Mouse (Mus musculus) hindbrain, embryonic 11.5 days (tissue): ENCODE measurements around the gene Ncapd3. TPM values are rescaled to one million over a fixed set of nuclear protein-coding genes. Genes with fewer than 3 reads are reported as not detected.

Experiments
- ATAC-seq: fragments of 200-750 bp; cut with Nextera tagmentation; 2 replicates; pipeline ENCODE4 v1.8.0; 2017; ENCODE audit warnings: mild to moderate bottlenecking, moderate TSS enrichment, moderate library complexity; ENCODE audit not compliant: low FRiP score
- DNase-seq: peaks from one replicate; pipeline ENCODE4 v3.0.0-alpha.2; 2015; ENCODE audit warnings: low spot score
- H3K27ac ChIP-seq: fragments of 300-500 bp; sonication (generic); 2 replicates; pipeline ENCODE4 v1.5.1; 2014; ENCODE audit warnings: mild to moderate bottlenecking, low read depth, low read length
- H3K27me3 ChIP-seq: fragments of 300-500 bp; sonication (generic); 2 replicates; pipeline ENCODE4 v1.6.1; 2014; ENCODE audit warnings: mild to moderate bottlenecking, low read length, moderate library complexity, mixed read lengths; ENCODE audit not compliant: control insufficient read depth, insufficient read depth
- H3K36me3 ChIP-seq: fragments of 300-500 bp; sonication (generic); 2 replicates; pipeline ENCODE4 v1.6.1; 2014; ENCODE audit warnings: mild to moderate bottlenecking, low read length, moderate library complexity, mixed read lengths; ENCODE audit not compliant: control insufficient read depth, insufficient read depth
- H3K4me1 ChIP-seq: fragments of 300-500 bp; sonication (generic); replicated peaks from 2 replicates; pipeline ENCODE4 v1.6.1; 2014; ENCODE audit warnings: low read length, mixed read lengths; ENCODE audit not compliant: control insufficient read depth, insufficient read depth
- H3K4me2 ChIP-seq: fragments of 300-500 bp; sonication (generic); replicated peaks from 2 replicates; pipeline ENCODE4 v1.6.1; 2014; ENCODE audit warnings: mild to moderate bottlenecking, low read depth, low read length
- H3K4me3 ChIP-seq: fragments of 300-500 bp; sonication (generic); 2 replicates; pipeline ENCODE4 v1.5.1; 2014; ENCODE audit warnings: low read depth, low read length
- H3K9ac ChIP-seq: fragments of 300-500 bp; sonication (generic); 2 replicates; pipeline ENCODE4 v1.6.1; 2014; ENCODE audit warnings: low read depth, low read length
- H3K9me3 ChIP-seq: fragments of 300-500 bp; sonication (generic); 2 replicates; pipeline ENCODE4 v1.6.1; 2016; ENCODE audit warnings: low read length; ENCODE audit not compliant: control insufficient read depth
- WGBS: fragments of 180-500 bp; shearing (Covaris S2); extraction: QIAGEN DNeasy Blood & Tissue Kit; methylation state at CpG from one replicate; pipeline ENCODE4 v1.1.7; 2014; 5-methylcytosine and 5-hydroxymethylcytosine counted together
- polyA plus RNA-seq: library from polyadenylated mRNA; unstranded; fragments of >200 nt; fragmentation: Nextera tagmentation; extraction: Ambion mirVana; gene quantifications from 2 replicates; pipeline ENCODE4 v1.2.1, GENCODE M21; 2014

Gene Ncapd3
- polyA plus RNA-seq: 31.8 and 38.7 TPM in 2 replicates

DNA sequence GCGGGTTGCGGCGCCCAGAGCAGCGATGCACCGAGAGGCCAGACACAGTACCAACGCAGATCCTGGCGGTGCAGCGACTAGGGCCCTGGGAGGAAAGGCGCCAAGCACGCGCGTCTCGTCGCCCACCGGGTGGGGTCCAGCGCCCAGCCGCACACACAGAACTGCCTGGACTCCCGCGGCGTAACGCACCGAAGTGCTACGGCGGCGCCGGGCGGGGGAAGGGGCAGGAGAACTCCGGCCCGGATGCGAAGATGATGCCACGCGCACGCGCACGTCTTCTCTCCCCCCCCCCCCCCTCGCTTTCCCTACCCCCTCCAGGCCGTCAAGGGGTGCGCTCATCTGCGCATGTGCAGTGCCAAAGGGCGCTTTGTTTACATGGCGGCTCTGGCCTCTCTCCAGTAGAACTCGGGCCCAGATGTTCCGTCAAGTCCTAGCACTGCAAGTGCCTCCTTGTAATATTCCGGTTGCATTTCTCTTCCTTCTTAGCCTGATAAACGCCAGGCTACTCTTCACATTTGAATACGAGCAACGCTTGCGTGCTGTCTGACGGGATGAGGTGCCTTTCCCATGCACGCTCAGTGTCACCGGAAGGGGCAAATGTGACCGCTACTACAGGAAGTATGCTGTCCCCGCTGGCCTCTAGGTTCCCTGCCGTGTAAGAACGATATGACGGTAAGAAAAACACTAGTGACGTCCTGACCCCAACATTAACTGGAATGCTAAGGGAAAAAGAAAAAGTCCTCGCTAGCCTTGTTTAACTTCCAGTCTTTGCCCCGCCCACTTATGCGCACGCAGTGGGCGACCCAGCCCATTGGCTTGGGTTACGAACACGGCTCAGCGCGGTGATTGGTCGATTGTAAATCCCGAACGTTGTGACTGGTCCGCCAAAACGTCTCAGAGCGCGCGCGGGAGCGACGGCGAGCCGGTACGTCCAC is at the start of gene Ncapd3, which contains the start of gene Vps26b:
Gene Ncapd3 (plus strand): TSS at position 348 of the 935 bp plus-strand sequence.
Gene Vps26b (minus strand): TSS at position 238 of the 935 bp plus-strand sequence.
- DNase-seq (peak; percentile 98), ATAC-seq (peak; percentile 94)
- H3K4me1 ChIP-seq: peaks cover 8% of the 10 kb centered on the region
- H3K4me3 ChIP-seq: peak within 1 kb of the TSS; percentile 85
- H3K27ac ChIP-seq: peak within 1 kb of the TSS; percentile 91
- no peaks in the 10 kb centered on the region for H3K27me3 ChIP-seq
- H3K9ac ChIP-seq: peak within 1 kb of the TSS; percentile 88
- under 1% methylated on average over 74 of the region's 80 CpGs for WGBS
- H3K4me2 ChIP-seq: peak within 1 kb of the TSS; percentile 93
- no peaks in the 10 kb centered on the region for H3K36me3 ChIP-seq
- no peaks in the 10 kb centered on the region for H3K9me3 ChIP-seq

DNA sequence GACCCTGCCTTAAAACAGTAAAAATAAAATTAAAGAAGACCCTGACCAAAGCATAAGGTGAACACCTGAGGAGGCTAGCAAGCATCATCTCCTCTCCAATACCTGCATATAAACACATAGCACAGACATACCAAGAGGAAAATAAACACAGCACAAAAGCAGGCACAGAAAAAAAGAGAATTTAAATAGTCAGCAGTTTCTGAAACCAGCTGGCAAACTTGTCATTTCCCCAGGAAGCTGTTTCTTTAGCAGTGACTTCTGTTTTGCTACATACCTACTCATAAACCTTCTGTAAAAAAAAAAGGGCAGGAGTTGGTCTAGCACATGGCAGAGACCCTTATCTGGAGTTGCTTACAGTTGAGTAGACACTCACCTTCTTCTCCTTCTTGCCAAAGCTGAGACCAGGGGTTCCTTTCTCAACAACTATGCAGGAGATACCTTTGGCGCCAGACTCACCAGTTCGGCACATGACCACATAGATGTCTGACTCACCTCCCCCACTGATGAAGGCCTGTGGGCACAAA is 44.8 kb upstream of the Ncapd3 start:
- DNase-seq (no peak), ATAC-seq (no peak)
- Histone ChIP-seq H3K9me3 (no peaks in the 10 kb centered on the region), H3K9ac (no peak overlapping the region), H3K4me3 (no peak overlapping the region), H3K27me3 (no peaks in the 10 kb centered on the region), H3K4me1 (no peaks in the 10 kb centered on the region), H3K36me3 (0 out of 2 replicates have a peak, but pooled peaks cover 5% of the 10 kb centered on the region), H3K4me2 (no peak overlapping the region), H3K27ac (no peak overlapping the region)
- WGBS: 95% methylated on average over 2 of the region's 2 CpGs

GRCm38 (mm10) chr9:26985668-26986277 is 44.2 kb upstream of the Ncapd3 start:
- DNase-seq (no peak), ATAC-seq (no peak)
- Histone ChIP-seq H3K9me3 (no peaks in the 10 kb centered on the region), H3K9ac (no peak overlapping the region), H3K4me3 (no peak overlapping the region), H3K4me1 (no peaks in the 10 kb centered on the region), H3K27me3 (no peaks in the 10 kb centered on the region), H3K4me2 (no peak overlapping the region), H3K27ac (no peak overlapping the region), H3K36me3 (0 out of 2 replicates have a peak, but pooled peaks cover 5% of the 10 kb centered on the region)
- WGBS: 96% methylated on average over 6 of the region's 6 CpGs

DNA sequence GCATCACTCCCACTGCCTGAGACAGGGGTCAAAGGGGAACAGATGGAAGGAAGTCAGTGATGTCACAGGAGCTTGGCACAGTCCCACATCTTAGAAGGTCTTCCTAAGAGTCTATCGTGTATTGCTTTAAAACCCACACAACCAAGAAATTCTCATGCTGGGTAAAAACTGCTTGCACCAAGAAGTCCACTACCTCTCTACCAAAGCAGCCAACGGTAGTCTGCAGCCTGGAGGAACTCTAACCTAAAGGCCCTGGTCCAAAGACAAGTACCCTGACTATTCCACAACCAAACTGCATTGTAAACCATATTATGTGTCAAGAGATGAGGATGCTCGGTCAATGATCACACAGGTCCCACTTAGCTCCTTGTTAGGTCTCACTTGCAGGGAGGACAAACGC is 39.8 kb upstream of the Ncapd3 start:
- H3K4me2 ChIP-seq: no peak overlapping the region
- H3K9me3 ChIP-seq: no peaks in the 10 kb centered on the region
- H3K9ac ChIP-seq: no peak overlapping the region
- DNase-seq (no peak), ATAC-seq (no peak)
- WGBS: 98% methylated on average over 4 of the region's 4 CpGs
- H3K27ac ChIP-seq: no peak overlapping the region
- peaks cover 8% of the 10 kb centered on the region; the same call in 1 of the 2 replicates for H3K36me3 ChIP-seq
- H3K4me3 ChIP-seq: no peak overlapping the region
- no peaks in the 10 kb centered on the region for H3K27me3 ChIP-seq
- no peaks in the 10 kb centered on the region for H3K4me1 ChIP-seq

- Histone ChIP-seq H3K4me1 (no peaks in the 10 kb centered on the region), H3K4me2 (no peak overlapping the region), H3K9me3 (no peaks in the 10 kb centered on the region), H3K4me3 (no peak overlapping the region), H3K9ac (no peak overlapping the region), H3K36me3 (peaks cover 5% of the 10 kb centered on the region; the same call in 1 of the 2 replicates), H3K27me3 (no peaks in the 10 kb centered on the region), H3K27ac (no peak overlapping the region)
- DNase-seq: no peak
- 99% methylated on average over 10 of the region's 10 CpGs for WGBS
- no peak for ATAC-seq
Measured at GRCm38 (mm10) chr9:26993118-26993517, 36.9 kb upstream of the Ncapd3 start.

GRCm38 (mm10) chr9:26993900-26994299 is 36.1 kb upstream of the Ncapd3 start:
- WGBS: 76% methylated on average over 3 of the region's 3 CpGs
- no peak for ATAC-seq
- H3K36me3 ChIP-seq: peaks cover 5% of the 10 kb centered on the region; the same call in 1 of the 2 replicates
- no peak overlapping the region for H3K27ac ChIP-seq
- H3K4me3 ChIP-seq: no peak overlapping the region
- H3K4me1 ChIP-seq: no peaks in the 10 kb centered on the region
- H3K4me2 ChIP-seq: no peak overlapping the region
- no peak overlapping the region for H3K9ac ChIP-seq
- H3K9me3 ChIP-seq: no peaks in the 10 kb centered on the region
- DNase-seq: no peak
- H3K27me3 ChIP-seq: no peaks in the 10 kb centered on the region

DNA sequence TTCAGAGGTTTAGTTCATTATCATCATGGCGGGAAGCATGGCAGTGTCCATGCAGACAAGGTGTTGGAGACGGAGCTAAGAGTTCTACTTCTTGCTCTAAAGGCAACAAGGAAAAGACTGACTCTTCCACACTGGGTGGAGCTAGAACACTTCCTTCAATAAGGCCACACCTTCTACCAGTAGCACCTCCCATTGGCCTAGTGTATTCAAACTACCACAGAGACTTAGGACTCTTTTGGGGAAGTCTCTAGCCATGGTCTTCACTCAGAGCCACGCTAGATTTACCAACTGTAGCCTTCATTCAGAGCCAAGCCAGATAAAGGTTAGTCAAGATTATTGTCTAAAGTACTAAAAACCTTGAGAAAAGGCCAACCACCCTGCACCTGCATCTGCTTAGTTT is 32.9 kb upstream of the Ncapd3 start:
- H3K9ac ChIP-seq: no peak overlapping the region
- no peak overlapping the region for H3K4me2 ChIP-seq
- no peaks in the 10 kb centered on the region for H3K27me3 ChIP-seq
- H3K4me3 ChIP-seq: no peak overlapping the region
- DNase-seq: no peak
- H3K27ac ChIP-seq: no peak overlapping the region
- ATAC-seq: no peak
- no peaks in the 10 kb centered on the region for H3K9me3 ChIP-seq
- 0 out of 2 replicates have a peak, but pooled peaks cover 3% of the 10 kb centered on the region for H3K4me1 ChIP-seq
- H3K36me3 ChIP-seq: no peaks in the 10 kb centered on the region
- WGBS: 93% methylated on average over 3 of the region's 3 CpGs

DNA sequence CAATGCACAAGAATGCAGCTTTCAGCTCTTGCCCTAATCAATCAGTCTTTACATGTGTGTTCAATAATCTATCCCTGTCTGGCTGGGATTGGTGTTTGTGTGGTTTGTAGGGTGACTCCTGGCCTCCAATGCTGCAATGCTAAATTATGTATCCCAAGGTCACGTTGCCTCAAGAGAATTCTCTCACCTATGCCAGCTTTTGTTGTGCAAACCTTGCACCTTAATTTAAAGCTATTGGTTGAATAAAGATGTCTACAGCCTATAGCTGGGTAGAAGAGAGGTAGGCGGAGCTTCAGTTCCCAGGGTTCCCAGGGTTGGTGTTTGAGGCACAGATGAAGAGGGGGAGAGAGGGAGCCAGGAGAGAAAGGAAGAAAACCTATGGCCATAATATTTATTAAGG is 32.5 kb upstream of the Ncapd3 start:
- no peaks in the 10 kb centered on the region for H3K9me3 ChIP-seq
- H3K27ac ChIP-seq: no peak overlapping the region
- DNase-seq (no peak), ATAC-seq (no peak)
- H3K9ac ChIP-seq: no peak overlapping the region
- H3K27me3 ChIP-seq: no peaks in the 10 kb centered on the region
- H3K4me3 ChIP-seq: no peak overlapping the region
- H3K4me1 ChIP-seq: 0 out of 2 replicates have a peak, but pooled peaks cover 3% of the 10 kb centered on the region
- H3K36me3 ChIP-seq: no peaks in the 10 kb centered on the region
- WGBS: 93% methylated on average over 2 of the region's 2 CpGs
- H3K4me2 ChIP-seq: no peak overlapping the region
